Mouse (Mus musculus) hindbrain, embryonic 13.5 days (tissue): Measurements from ENCODE around the gene Amigo1. TPM values are rescaled to one million over a fixed set of nuclear protein-coding genes. Genes with fewer than 3 reads are reported as not detected.

ENCODE experiments used
- ATAC-seq: fragments of 200-750 bp; cut with Nextera tagmentation; 2 replicates; pipeline ENCODE4 v1.8.0; 2017; ENCODE audit warnings: moderate TSS enrichment; ENCODE audit not compliant: low FRiP score
- H3K27ac ChIP-seq: fragments of 300-500 bp; sonication (generic); 2 replicates; pipeline ENCODE4 v1.5.1; 2015; ENCODE audit warnings: inconsistent platforms, mild to moderate bottlenecking, moderate library complexity
- H3K27me3 ChIP-seq: fragments of 300-500 bp; sonication (generic); 2 replicates; pipeline ENCODE4 v1.6.1; 2015; ENCODE audit warnings: mild to moderate bottlenecking, inconsistent platforms
- H3K36me3 ChIP-seq: fragments of 300-500 bp; sonication (generic); 2 replicates; pipeline ENCODE4 v1.6.1; 2015; ENCODE audit warnings: mild to moderate bottlenecking, inconsistent platforms
- H3K4me1 ChIP-seq: fragments of 300-500 bp; sonication (generic); replicated peaks from 2 replicates; pipeline ENCODE4 v1.6.1; 2015; ENCODE audit warnings: inconsistent platforms
- H3K4me2 ChIP-seq: fragments of 300-500 bp; sonication (generic); 2 replicates; pipeline ENCODE4 v1.6.1; 2015; ENCODE audit warnings: inconsistent platforms, mild to moderate bottlenecking, moderate library complexity
- H3K4me3 ChIP-seq: fragments of 300-500 bp; sonication (generic); 2 replicates; pipeline ENCODE4 v1.5.1; 2015; ENCODE audit warnings: mild to moderate bottlenecking, inconsistent platforms
- H3K9ac ChIP-seq: fragments of 300-500 bp; sonication (generic); 2 replicates; pipeline ENCODE4 v1.6.1; 2015; ENCODE audit warnings: mild to moderate bottlenecking, inconsistent platforms
- H3K9me3 ChIP-seq: fragments of 300-500 bp; sonication (generic); 2 replicates; pipeline ENCODE4 v1.6.1; 2016; ENCODE audit warnings: inconsistent platforms
- WGBS: fragments of 180-500 bp; shearing (Covaris S2); methylation state at CpG from one replicate; pipeline ENCODE4 v1.1.7; 2015; 5-methylcytosine and 5-hydroxymethylcytosine counted together
- polyA plus RNA-seq: library from polyadenylated mRNA; unstranded; fragments of >200 nt; fragmentation: Nextera tagmentation; extraction: Ambion mirVana; gene quantifications from 2 replicates; pipeline ENCODE4 v1.2.1, GENCODE M21; 2015

Amigo1 gene
- polyA plus RNA-seq, 1 experiment from 2014 or later = 13.8 TPM

- Histone ChIP-seq H3K4me1 (peaks cover 50% of the 10 kb centered on the region), H3K36me3 (peaks cover 25% of the 10 kb centered on the region), H3K4me3 (peak overlapping the region; percentile 76), H3K9me3 (no peaks in the 10 kb centered on the region), H3K4me2 (peak overlapping the region; percentile 91), H3K9ac (peak overlapping the region; percentile 89), H3K27me3 (peaks cover 8% of the 10 kb centered on the region; the same call in 1 of the 2 replicates), H3K27ac (peak overlapping the region; percentile 78; the same call in 1 of the 2 replicates)
- peak; percentile 33; the same call in 1 of the 2 replicates for ATAC-seq
- WGBS = 60% methylated on average over 20 of the region's 20 CpGs
Observed at GRCm38 (mm10) chr3:108187111-108187795, 1.1 kb downstream of the Amigo1 start.

- WGBS = 78% methylated on average over 9 of the region's 9 CpGs
- ATAC-seq = no peak
- peaks cover 31% of the 10 kb centered on the region for H3K36me3 ChIP-seq
- no peak overlapping the region; the same call in 1 of the 2 replicates for H3K4me3 ChIP-seq
- peak overlapping the region; percentile 51; the same call in 1 of the 2 replicates for H3K9ac ChIP-seq
- H3K27ac ChIP-seq = no peak overlapping the region
- H3K27me3 ChIP-seq = peaks cover 8% of the 10 kb centered on the region; the same call in 1 of the 2 replicates
- H3K9me3 ChIP-seq = no peaks in the 10 kb centered on the region
- peak overlapping the region; percentile 91 for H3K4me2 ChIP-seq
- peaks cover 57% of the 10 kb centered on the region for H3K4me1 ChIP-seq
Observed at GRCm38 (mm10) chr3:108188716-108189490, 2.8 kb downstream of the Amigo1 start.

DNA sequence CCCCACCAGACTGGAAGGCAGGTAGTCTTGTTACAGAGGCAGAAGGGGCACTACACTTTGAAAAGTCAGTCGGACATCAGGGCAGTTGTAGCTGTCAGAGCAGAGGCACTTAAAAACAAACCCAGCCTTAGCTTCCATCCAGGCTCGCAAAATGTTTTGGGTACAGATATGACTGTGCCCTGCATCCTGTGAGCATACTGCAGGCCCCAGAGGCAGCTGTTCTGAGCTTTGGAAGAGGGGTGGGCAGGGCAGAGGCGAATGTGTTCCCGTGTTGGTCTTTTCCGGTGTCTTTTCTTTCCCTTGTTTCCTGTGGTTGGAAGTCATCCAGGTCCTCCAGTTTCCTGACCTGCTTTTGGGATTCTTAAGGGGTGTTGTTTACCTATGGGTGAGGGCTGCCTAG is 3.8 kb downstream of the Amigo1 start:
- peak overlapping the region; percentile 91; the same call in 1 of the 2 replicates for H3K4me2 ChIP-seq
- no peak overlapping the region for H3K4me3 ChIP-seq
- 76% methylated on average over 5 of the region's 5 CpGs for WGBS
- peaks cover 4% of the 10 kb centered on the region; the same call in 1 of the 2 replicates for H3K27me3 ChIP-seq
- no peak for ATAC-seq
- H3K9ac ChIP-seq = peak overlapping the region; percentile 51
- no peak overlapping the region for H3K27ac ChIP-seq
- peaks cover 31% of the 10 kb centered on the region for H3K36me3 ChIP-seq
- H3K9me3 ChIP-seq = no peaks in the 10 kb centered on the region
- peaks cover 60% of the 10 kb centered on the region for H3K4me1 ChIP-seq

DNA sequence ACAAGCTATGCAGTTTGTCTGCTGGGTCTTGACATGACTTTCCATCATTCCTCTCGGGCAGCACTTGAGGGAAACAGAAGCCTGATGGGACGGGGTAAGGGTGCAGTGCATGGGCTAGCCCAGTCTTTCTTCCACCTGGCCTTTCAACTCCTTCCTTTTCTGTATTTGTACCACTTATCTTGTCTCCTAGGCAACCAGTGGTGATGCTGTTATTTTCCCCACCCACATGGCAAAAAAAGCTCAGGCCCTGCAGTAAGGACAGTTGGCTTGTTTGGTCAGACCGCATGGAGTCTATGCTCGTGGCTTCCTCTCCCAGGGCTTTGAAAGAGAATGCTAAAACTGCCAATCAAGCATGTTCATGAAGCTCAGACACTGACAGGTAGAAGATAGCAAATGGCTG is 7.6 kb downstream of the Amigo1 start:
- Histone ChIP-seq H3K27ac (no peak overlapping the region), H3K4me1 (peaks cover 64% of the 10 kb centered on the region), H3K4me2 (no peak overlapping the region), H3K27me3 (no peaks in the 10 kb centered on the region), H3K4me3 (no peak overlapping the region), H3K9ac (no peak overlapping the region), H3K9me3 (no peaks in the 10 kb centered on the region), H3K36me3 (peaks cover 24% of the 10 kb centered on the region)
- 74% methylated on average over 4 of the region's 4 CpGs for WGBS
- ATAC-seq = no peak

DNA sequence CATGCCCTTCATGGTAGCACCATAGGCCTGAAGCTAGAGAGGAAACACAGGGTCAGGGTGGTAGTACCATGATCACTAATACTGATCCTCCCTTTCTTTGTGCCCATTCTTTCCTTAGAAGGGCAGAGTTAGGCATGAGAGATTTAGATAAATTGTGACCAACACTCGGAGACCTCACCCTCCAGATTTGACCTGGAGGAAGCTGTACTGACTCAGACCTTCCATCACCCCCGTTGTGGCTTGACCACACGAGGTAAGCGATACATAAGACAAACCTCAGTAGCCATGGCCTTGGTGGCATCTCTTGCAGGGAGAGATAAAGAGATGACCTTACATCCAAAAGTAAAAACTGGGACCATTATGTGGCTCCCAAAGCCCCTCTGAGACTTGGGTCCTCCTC is 9.2 kb downstream of the Amigo1 start:
- H3K4me1 ChIP-seq = peaks cover 54% of the 10 kb centered on the region
- H3K4me2 ChIP-seq = no peak overlapping the region
- peaks cover 24% of the 10 kb centered on the region for H3K36me3 ChIP-seq
- 0 out of 2 replicates have a peak overlapping the region, but pooled peaks have one; percentile 58 for H3K9ac ChIP-seq
- H3K4me3 ChIP-seq = no peak overlapping the region
- 90% methylated on average over 4 of the region's 4 CpGs for WGBS
- peak overlapping the region; percentile 90 for H3K27ac ChIP-seq
- no peaks in the 10 kb centered on the region for H3K27me3 ChIP-seq
- no peaks in the 10 kb centered on the region for H3K9me3 ChIP-seq
- no peak for ATAC-seq

GRCm38 (mm10) chr3:108195941-108196590 is 9.9 kb downstream of the Amigo1 start:
- Histone ChIP-seq H3K36me3 (peaks cover 19% of the 10 kb centered on the region), H3K27ac (peak overlapping the region; percentile 90), H3K9me3 (no peaks in the 10 kb centered on the region), H3K27me3 (no peaks in the 10 kb centered on the region), H3K4me1 (peaks cover 57% of the 10 kb centered on the region), H3K4me2 (no peak overlapping the region), H3K9ac (peak overlapping the region; percentile 58), H3K4me3 (no peak overlapping the region)
- ATAC-seq = no peak
- WGBS = 73% methylated on average over 7 of the region's 7 CpGs

- Histone ChIP-seq H3K4me1 (peaks cover 63% of the 10 kb centered on the region), H3K36me3 (peaks cover 24% of the 10 kb centered on the region), H3K9ac (peak overlapping the region; percentile 63), H3K9me3 (no peaks in the 10 kb centered on the region), H3K4me3 (no peak overlapping the region), H3K4me2 (peak overlapping the region; percentile 25), H3K27me3 (no peaks in the 10 kb centered on the region), H3K27ac (peak overlapping the region; percentile 90)
- WGBS = 15% methylated on average over 14 of the region's 14 CpGs
- peak; percentile 34 for ATAC-seq
Observed at GRCm38 (mm10) chr3:108197066-108197497, 10.9 kb downstream of the Amigo1 start.

DNA sequence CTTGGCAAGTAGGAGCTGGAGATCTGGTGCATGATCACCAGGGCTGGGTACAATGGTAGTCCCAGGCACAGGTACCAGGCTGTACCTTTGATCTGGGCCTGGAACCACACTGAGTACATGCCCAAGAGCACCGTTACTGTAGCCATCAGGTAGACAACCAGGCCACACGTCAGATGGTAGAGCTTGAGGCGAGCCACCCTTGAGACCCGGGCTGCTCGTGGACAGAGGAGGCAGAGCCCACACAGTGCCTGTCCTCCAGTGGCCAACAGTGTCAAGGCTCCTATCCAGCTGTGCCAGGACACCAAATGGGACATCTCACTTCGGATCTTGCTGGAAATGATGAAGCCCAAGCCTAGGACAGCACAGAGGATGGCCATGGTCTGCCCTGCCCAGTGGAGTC is 13.1 kb downstream of the Amigo1 start:
- WGBS = 92% methylated on average over 6 of the region's 6 CpGs
- H3K4me2 ChIP-seq = no peak overlapping the region
- H3K27ac ChIP-seq = no peak overlapping the region
- H3K4me3 ChIP-seq = no peak overlapping the region
- H3K27me3 ChIP-seq = no peaks in the 10 kb centered on the region
- H3K9me3 ChIP-seq = no peaks in the 10 kb centered on the region
- peaks cover 74% of the 10 kb centered on the region for H3K4me1 ChIP-seq
- no peak for ATAC-seq
- no peak overlapping the region for H3K9ac ChIP-seq
- peaks cover 38% of the 10 kb centered on the region for H3K36me3 ChIP-seq

- peak within 1 kb of the TSS; percentile 57 for H3K4me3 ChIP-seq
- H3K4me2 ChIP-seq = peak within 1 kb of the TSS; percentile 61
- H3K36me3 ChIP-seq = peaks cover 52% of the 10 kb centered on the region
- H3K9ac ChIP-seq = peak within 1 kb of the TSS; percentile 77
- ATAC-seq = peak; percentile 81
- WGBS = 3% methylated on average over 43 of the region's 44 CpGs
- peaks cover 65% of the 10 kb centered on the region for H3K4me1 ChIP-seq
- H3K27ac ChIP-seq = peak within 1 kb of the TSS; percentile 86
- H3K9me3 ChIP-seq = no peaks in the 10 kb centered on the region
- no peaks in the 10 kb centered on the region for H3K27me3 ChIP-seq
Observed at GRCm38 (mm10) chr3:108200329-108201323, 14.5 kb downstream of the Amigo1 start, which contains the start of gene Cyb561d1. Gene Cyb561d1, minus strand, starts transcription at chr3:108201212.

DNA sequence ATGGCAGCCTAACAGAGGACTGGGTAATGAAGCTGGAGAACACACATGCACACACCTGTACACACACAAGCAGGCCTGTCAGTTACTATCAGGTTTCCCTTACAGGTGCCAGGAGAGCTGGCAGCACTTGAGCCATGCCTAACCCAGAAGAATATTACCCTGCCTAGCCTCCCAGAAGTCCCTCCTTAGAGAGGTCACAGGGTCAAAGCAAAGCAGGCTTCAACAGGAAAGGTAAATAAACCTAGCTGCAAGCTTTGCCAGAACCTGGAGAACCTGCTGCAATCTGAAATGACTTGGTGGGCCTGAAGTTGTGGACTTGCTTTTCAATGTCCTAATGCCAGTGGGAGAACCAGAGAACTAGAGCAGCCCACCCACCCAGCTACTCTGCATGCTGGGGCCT is 16.4 kb downstream of the Amigo1 start:
- Histone ChIP-seq H3K9ac (no peak overlapping the region), H3K27ac (no peak overlapping the region), H3K36me3 (peaks cover 70% of the 10 kb centered on the region), H3K27me3 (no peaks in the 10 kb centered on the region), H3K4me2 (no peak overlapping the region), H3K9me3 (no peaks in the 10 kb centered on the region), H3K4me3 (no peak overlapping the region), H3K4me1 (peaks cover 55% of the 10 kb centered on the region)
- no peak for ATAC-seq

GRCm38 (mm10) chr3:108203212-108203611 is 17.1 kb downstream of the Amigo1 start:
- WGBS = 93% methylated on average over 13 of the region's 13 CpGs
- H3K27ac ChIP-seq = no peak overlapping the region
- H3K27me3 ChIP-seq = no peaks in the 10 kb centered on the region
- peaks cover 56% of the 10 kb centered on the region for H3K4me1 ChIP-seq
- no peak overlapping the region for H3K4me2 ChIP-seq
- no peaks in the 10 kb centered on the region for H3K9me3 ChIP-seq
- H3K36me3 ChIP-seq = peaks cover 76% of the 10 kb centered on the region
- H3K4me3 ChIP-seq = no peak overlapping the region
- no peak for ATAC-seq
- H3K9ac ChIP-seq = 0 out of 2 replicates have a peak overlapping the region, but pooled peaks have one; percentile 49
